Mouse (Mus musculus) intestine, embryonic 14.5 days (tissue): ENCODE measurements around the gene Mbd4. TPM values are rescaled to one million over a fixed set of nuclear protein-coding genes. Genes with fewer than 3 reads are reported as not detected.

ENCODE experiments used
- ATAC-seq: fragments of 200-750 bp; cut with Nextera tagmentation; replicated peaks from 2 replicates; pipeline ENCODE4 v1.8.0; 2017; ENCODE audit warnings: low read depth, moderate number of reproducible peaks, moderate TSS enrichment, moderate library complexity; ENCODE audit not compliant: low FRiP score, low TSS enrichment
- DNase-seq: peaks from one replicate; pipeline ENCODE4 v3.0.0-alpha.2; 2018; ENCODE audit warnings: low spot score
- H3K27ac ChIP-seq: fragments of 300-500 bp; sonication (generic); 2 replicates; pipeline ENCODE4 v1.5.1; 2014; ENCODE audit warnings: low read depth, mild to moderate bottlenecking, control low read depth
- H3K27me3 ChIP-seq: fragments of 300-500 bp; sonication (generic); replicated peaks from 2 replicates; pipeline ENCODE4 v1.6.1; 2014; ENCODE audit warnings: low read length, control low read depth; ENCODE audit not compliant: control insufficient read depth, insufficient read depth
- H3K36me3 ChIP-seq: fragments of 300-500 bp; sonication (generic); 2 replicates; pipeline ENCODE4 v1.6.1; 2014; ENCODE audit warnings: low read length, control low read depth; ENCODE audit not compliant: control insufficient read depth, insufficient read depth
- H3K4me1 ChIP-seq: fragments of 300-500 bp; sonication (generic); replicated peaks from 2 replicates; pipeline ENCODE4 v1.6.1; 2014; ENCODE audit warnings: low read length, control low read depth, mixed read lengths; ENCODE audit not compliant: control insufficient read depth, insufficient read depth
- H3K4me2 ChIP-seq: fragments of 300-500 bp; sonication (generic); 2 replicates; pipeline ENCODE4 v1.6.1; 2014; ENCODE audit warnings: low read length
- H3K4me3 ChIP-seq: fragments of 300-500 bp; sonication (generic); 2 replicates; pipeline ENCODE4 v1.5.1; 2014; ENCODE audit warnings: low read depth, low read length, control low read depth, mixed read lengths
- H3K9ac ChIP-seq: fragments of 300-500 bp; sonication (generic); 2 replicates; pipeline ENCODE4 v1.6.1; 2014; ENCODE audit warnings: mild to moderate bottlenecking, low read length
- H3K9me3 ChIP-seq: fragments of 300-500 bp; sonication (generic); 2 replicates; pipeline ENCODE4 v1.6.1; 2016; ENCODE audit warnings: low read length, control low read depth; ENCODE audit not compliant: control insufficient read depth
- WGBS: fragments of 180-500 bp; shearing (Covaris S2); extraction: QIAGEN DNeasy Blood & Tissue Kit; methylation state at CpG from one replicate; pipeline ENCODE4 v1.1.7; 2014; 5-methylcytosine and 5-hydroxymethylcytosine counted together
- polyA plus RNA-seq: library from polyadenylated mRNA; unstranded; fragments of >200 nt; fragmentation: Nextera tagmentation; extraction: Ambion mirVana; gene quantifications from 2 replicates; pipeline ENCODE4 v1.2.1, GENCODE M21; 2014

The Mbd4 gene
- polyA plus RNA-seq, 1 experiment from 2014 or later, result 14.7 TPM

GRCm38 (mm10) chr6:115811606-115812005 lies 41.6 kb downstream of the Mbd4 start:
- H3K4me2 ChIP-seq, result no peak overlapping the region
- 69% methylated on average over 8 of the region's 8 CpGs for whole genome bisulfite sequencing
- no peak for ATAC-seq
- H3K4me1 ChIP-seq, result peaks cover 8% of the 10 kb centered on the region
- no peak for DNase-seq
- no peak overlapping the region for H3K27ac ChIP-seq
- H3K9ac ChIP-seq, result no peak overlapping the region
- H3K36me3 ChIP-seq, result peaks cover 12% of the 10 kb centered on the region
- H3K9me3 ChIP-seq, result no peaks in the 10 kb centered on the region
- no peaks in the 10 kb centered on the region for H3K27me3 ChIP-seq
- H3K4me3 ChIP-seq, result no peak overlapping the region

GRCm38 (mm10) chr6:115808488-115809231 lies 44.5 kb downstream of the Mbd4 start, which contains the start of gene Rpl32:
Gene Rpl32, minus strand, starts transcription at chr6:115808747.
- Histone ChIP-seq H3K4me2 (peak within 1 kb of the TSS; percentile 98), H3K27ac (peak within 1 kb of the TSS; percentile 97), H3K36me3 (peaks cover 40% of the 10 kb centered on the region), H3K9ac (peak within 1 kb of the TSS; percentile 100), H3K4me1 (peaks cover 17% of the 10 kb centered on the region), H3K9me3 (no peaks in the 10 kb centered on the region), H3K4me3 (peak within 1 kb of the TSS; percentile 100), H3K27me3 (no peaks in the 10 kb centered on the region)
- DNase-seq (peak; percentile 95), ATAC-seq (peak; percentile 81)
- WGBS, result under 1% methylated on average over 47 of the region's 47 CpGs

GRCm38 (mm10) chr6:115808196-115808487 lies 45.0 kb downstream of the Mbd4 start:
- Histone ChIP-seq H3K9me3 (no peaks in the 10 kb centered on the region), H3K9ac (peak overlapping the region; percentile 100), H3K4me2 (peak overlapping the region; percentile 98), H3K4me1 (peaks cover 17% of the 10 kb centered on the region), H3K36me3 (peaks cover 43% of the 10 kb centered on the region), H3K27ac (peak overlapping the region; percentile 97), H3K4me3 (peak overlapping the region; percentile 100), H3K27me3 (no peaks in the 10 kb centered on the region)
- DNase-seq (no peak), ATAC-seq (no peak)
- under 1% methylated on average over 22 of the region's 22 CpGs for WGBS

- H3K36me3 ChIP-seq, result peaks cover 47% of the 10 kb centered on the region
- no peaks in the 10 kb centered on the region for H3K9me3 ChIP-seq
- peaks cover 17% of the 10 kb centered on the region for H3K4me1 ChIP-seq
- peak overlapping the region; percentile 100 for H3K9ac ChIP-seq
- H3K4me2 ChIP-seq, result peak overlapping the region; percentile 98
- DNase-seq (peak; percentile 75), ATAC-seq (no peak)
- no peaks in the 10 kb centered on the region for H3K27me3 ChIP-seq
- peak overlapping the region; percentile 100 for H3K4me3 ChIP-seq
- peak overlapping the region; percentile 97 for H3K27ac ChIP-seq
- 4% methylated on average over 15 of the region's 15 CpGs for WGBS
Measured at GRCm38 (mm10) chr6:115807464-115808195, 45.5 kb downstream of the Mbd4 start.

- WGBS, result 72% methylated on average over 10 of the region's 10 CpGs
- Histone ChIP-seq H3K27ac (no peak overlapping the region), H3K4me1 (peaks cover 17% of the 10 kb centered on the region), H3K9ac (no peak overlapping the region), H3K4me3 (no peak overlapping the region), H3K9me3 (no peaks in the 10 kb centered on the region), H3K4me2 (no peak overlapping the region), H3K27me3 (no peaks in the 10 kb centered on the region), H3K36me3 (peaks cover 77% of the 10 kb centered on the region)
- ATAC-seq (no peak), DNase-seq (no peak)
Measured at GRCm38 (mm10) chr6:115804432-115805192, 48.6 kb downstream of the Mbd4 start.

GRCm38 (mm10) chr6:115803541-115804382 lies 49.4 kb downstream of the Mbd4 start:
- Histone ChIP-seq H3K4me3 (no peak overlapping the region), H3K9ac (no peak overlapping the region), H3K27ac (no peak overlapping the region), H3K36me3 (peaks cover 85% of the 10 kb centered on the region), H3K4me1 (peaks cover 17% of the 10 kb centered on the region), H3K9me3 (no peaks in the 10 kb centered on the region), H3K4me2 (no peak overlapping the region), H3K27me3 (no peaks in the 10 kb centered on the region)
- DNase-seq (peak; percentile 87), ATAC-seq (peak; percentile 33; the same call in 1 of the 2 replicates)
- 52% methylated on average over 16 of the region's 16 CpGs for WGBS

GRCm38 (mm10) chr6:115801811-115802210 lies 51.4 kb downstream of the Mbd4 start:
- H3K27me3 ChIP-seq, result no peaks in the 10 kb centered on the region
- DNase-seq (no peak), ATAC-seq (no peak)
- no peak overlapping the region for H3K4me2 ChIP-seq
- H3K4me1 ChIP-seq, result peaks cover 11% of the 10 kb centered on the region
- no peak overlapping the region for H3K4me3 ChIP-seq
- no peak overlapping the region for H3K27ac ChIP-seq
- 86% methylated on average over 3 of the region's 3 CpGs for WGBS
- no peaks in the 10 kb centered on the region for H3K9me3 ChIP-seq
- no peak overlapping the region for H3K9ac ChIP-seq
- peaks cover 95% of the 10 kb centered on the region for H3K36me3 ChIP-seq

- WGBS, result 89% methylated on average over 21 of the region's 21 CpGs
Measured at GRCm38 (mm10) chr6:115792691-115793215, 60.4 kb downstream of the Mbd4 start.

More at GRCm38 (mm10) chr6:115792691-115793215, 60.4 kb downstream of the Mbd4 start:
- no peak for DNase-seq
- Histone ChIP-seq H3K9ac (no peak overlapping the region), H3K27ac (no peak overlapping the region), H3K4me2 (no peak overlapping the region), H3K36me3 (peaks cover 99% of the 10 kb centered on the region), H3K4me1 (no peaks in the 10 kb centered on the region), H3K4me3 (no peak overlapping the region), H3K27me3 (no peaks in the 10 kb centered on the region), H3K9me3 (no peaks in the 10 kb centered on the region)
- ATAC-seq, result no peak
